Mouse (Mus musculus) thymus, adult 2 months (tissue): ENCODE measurements around the gene L3hypdh.

ENCODE experiments used
- CTCF ChIP-seq: fragments of 200-500 bp; IDR thresholded peaks from 2 replicates; pipeline ENCODE4 v1.5.1; 2012; ENCODE audit warnings: mild to moderate bottlenecking, control low read depth, low read length, moderate library complexity, borderline replicate concordance; ENCODE audit not compliant: control insufficient read depth, poor library complexity, insufficient read depth; ENCODE audit errors: extremely low read depth
- POLR2A ChIP-seq: fragments of 200-500 bp; IDR thresholded peaks from 2 replicates; pipeline ENCODE4 v1.6.1; 2012; ENCODE audit warnings: mild to moderate bottlenecking, low read length, control low read depth, moderate library complexity; ENCODE audit not compliant: control insufficient read depth, poor library complexity, insufficient read depth; ENCODE audit errors: extremely low read depth

- TF ChIP-seq CTCF: no peak
- TF ChIP-seq POLR2A: no peak
Observed at GRCm38 (mm10) chr12:72084261-72085023, 797 bp downstream of the L3hypdh start.
